Mouse (Mus musculus): ENCODE measurements around the gene Smap1.

Gene Smap1

GRCm38 (mm10) chr1:23836630-23837029 is 85.5 kb downstream of the Smap1 start:
- no peak for DNase-seq (ENCODE audit: low read depth, low spot score)

GRCm38 (mm10) chr1:23834819-23835218 is 87.3 kb downstream of the Smap1 start:
- DNase-seq (ENCODE audit: low read depth, low spot score) = no peak

GRCm38 (mm10) chr1:23834246-23834645 is 87.9 kb downstream of the Smap1 start:
- DNase-seq (ENCODE audit: low read depth, low spot score) = no peak

GRCm38 (mm10) chr1:23826887-23827758 is 95.0 kb downstream of the Smap1 start:
- peak; percentile 77 for DNase-seq (ENCODE audit: low read depth, low spot score)

GRCm38 (mm10) chr1:23821615-23822014 is 100.5 kb downstream of the Smap1 start:
- DNase-seq (ENCODE audit: low read depth, low spot score) = no peak

- DNase-seq (ENCODE audit: low read depth, low spot score) = no peak
These were observed 123.8 kb downstream of the Smap1 start for GRCm38 (mm10) chr1:23798306-23798705.
